Mouse (Mus musculus) midbrain, embryonic 12.5 days (tissue): Measurements from ENCODE around the gene Adad1. TPM values are rescaled to one million over a fixed set of nuclear protein-coding genes. Genes with fewer than 3 reads are reported as not detected.

Experiments used
- ATAC-seq: fragments of 200-750 bp; cut with Nextera tagmentation; 2 replicates; pipeline ENCODE4 v1.8.0; 2017; ENCODE audit warnings: low read depth, moderate TSS enrichment, moderate library complexity; ENCODE audit not compliant: low FRiP score
- H3K27ac ChIP-seq: fragments of 300-500 bp; sonication (generic); replicated peaks from 2 replicates; pipeline ENCODE4 v1.5.1; 2016; ENCODE audit warnings: mild to moderate bottlenecking
- H3K27me3 ChIP-seq: fragments of 300-500 bp; sonication (generic); 2 replicates; pipeline ENCODE4 v1.6.1; 2016; ENCODE audit warnings: mild to moderate bottlenecking
- H3K36me3 ChIP-seq: fragments of 300-500 bp; sonication (generic); 2 replicates; pipeline ENCODE4 v1.6.1; 2016
- H3K4me1 ChIP-seq: fragments of 300-500 bp; sonication (generic); 2 replicates; pipeline ENCODE4 v1.6.1; 2016
- H3K4me2 ChIP-seq: fragments of 300-500 bp; sonication (generic); replicated peaks from 2 replicates; pipeline ENCODE4 v1.6.1; 2016; ENCODE audit warnings: mild to moderate bottlenecking, moderate library complexity
- H3K4me3 ChIP-seq: fragments of 300-500 bp; sonication (generic); 2 replicates; pipeline ENCODE4 v1.5.1; 2016; ENCODE audit warnings: mild to moderate bottlenecking
- H3K9ac ChIP-seq: fragments of 300-500 bp; sonication (generic); replicated peaks from 2 replicates; pipeline ENCODE4 v1.6.1; 2016; ENCODE audit warnings: mild to moderate bottlenecking, moderate library complexity
- H3K9me3 ChIP-seq: fragments of 300-500 bp; sonication (generic); 2 replicates; pipeline ENCODE4 v1.6.1; 2016; ENCODE audit warnings: mild to moderate bottlenecking
- WGBS: fragments of 180-500 bp; shearing (Covaris S2); methylation state at CpG from one replicate; pipeline ENCODE4 v1.1.7; 2016; 5-methylcytosine and 5-hydroxymethylcytosine counted together
- polyA plus RNA-seq: library from polyadenylated mRNA; unstranded; fragments of >200 nt; fragmentation: Nextera tagmentation; extraction: Ambion mirVana; gene quantifications from 2 replicates; pipeline ENCODE4 v1.2.1, GENCODE M21; 2016

Adad1 gene
- polyA plus RNA-seq, result 0.54 and 0.64 TPM in 2 replicates

- Histone ChIP-seq H3K9ac (no peak within 1 kb of the TSS), H3K9me3 (peaks cover 13% of the 10 kb centered on the region), H3K4me3 (peak within 1 kb of the TSS; percentile 17), H3K27me3 (no peaks in the 10 kb centered on the region), H3K4me1 (no peaks in the 10 kb centered on the region), H3K36me3 (no peaks in the 10 kb centered on the region), H3K27ac (no peak within 1 kb of the TSS), H3K4me2 (peak within 1 kb of the TSS; percentile 37)
- ATAC-seq, result no peak
- WGBS, result 58% methylated on average over 26 of the region's 39 CpGs
Measured at GRCm38 (mm10) chr3:37063406-37063805, at the start of gene Adad1. Gene Adad1, plus strand, starts transcription at chr3:37063527.

- no peaks in the 10 kb centered on the region for H3K4me1 ChIP-seq
- no peak overlapping the region for H3K4me2 ChIP-seq
- WGBS, result 81% methylated on average over 2 of the region's 2 CpGs
- no peak overlapping the region for H3K4me3 ChIP-seq
- no peak overlapping the region for H3K27ac ChIP-seq
- no peaks in the 10 kb centered on the region for H3K9me3 ChIP-seq
- H3K27me3 ChIP-seq, result no peaks in the 10 kb centered on the region
- peaks cover 24% of the 10 kb centered on the region; the same call in 1 of the 2 replicates for H3K36me3 ChIP-seq
- no peak for ATAC-seq
- no peak overlapping the region for H3K9ac ChIP-seq
Measured at GRCm38 (mm10) chr3:37037979-37038378, 25.3 kb upstream of the Adad1 start.

- H3K9ac ChIP-seq, result no peak overlapping the region
- H3K4me2 ChIP-seq, result no peak overlapping the region
- no peaks in the 10 kb centered on the region for H3K27me3 ChIP-seq
- no peak overlapping the region for H3K27ac ChIP-seq
- H3K4me3 ChIP-seq, result no peak overlapping the region
- no peaks in the 10 kb centered on the region for H3K9me3 ChIP-seq
- peaks cover 24% of the 10 kb centered on the region; the same call in 1 of the 2 replicates for H3K36me3 ChIP-seq
- H3K4me1 ChIP-seq, result no peaks in the 10 kb centered on the region
- no peak for ATAC-seq
Measured at GRCm38 (mm10) chr3:37039811-37040210, 23.5 kb upstream of the Adad1 start.

DNA sequence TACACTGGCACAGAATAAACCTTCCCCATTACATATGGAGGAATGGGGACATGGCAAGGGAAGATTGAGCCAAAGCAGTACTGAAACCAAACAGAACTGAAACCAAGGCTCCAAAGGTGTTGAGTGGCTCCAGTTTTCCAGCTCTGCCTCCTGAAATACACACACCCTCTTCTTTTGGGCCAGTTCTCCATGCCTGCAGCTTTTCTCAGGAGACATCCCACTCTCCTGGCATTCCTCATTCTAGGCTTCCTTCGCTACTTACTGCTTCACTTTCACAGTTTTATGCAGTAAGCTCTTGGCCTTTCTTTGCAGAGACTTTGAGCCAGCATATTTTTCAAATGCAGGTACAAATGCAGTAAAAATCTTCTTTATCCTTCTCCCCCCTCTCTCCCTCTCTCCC is 11.8 kb upstream of the Adad1 start:
- Histone ChIP-seq H3K9ac (no peak overlapping the region), H3K36me3 (peaks cover 13% of the 10 kb centered on the region), H3K27me3 (no peaks in the 10 kb centered on the region), H3K4me2 (no peak overlapping the region), H3K4me1 (no peaks in the 10 kb centered on the region), H3K27ac (no peak overlapping the region), H3K4me3 (no peak overlapping the region), H3K9me3 (no peaks in the 10 kb centered on the region)
- ATAC-seq, result no peak
- WGBS, result 96% methylated on average over 1 of the region's 1 CpGs

- Histone ChIP-seq H3K4me1 (no peaks in the 10 kb centered on the region), H3K4me3 (no peak overlapping the region), H3K36me3 (no peaks in the 10 kb centered on the region), H3K9ac (no peak overlapping the region), H3K9me3 (peaks cover 3% of the 10 kb centered on the region; the same call in 1 of the 2 replicates), H3K27me3 (no peaks in the 10 kb centered on the region), H3K27ac (no peak overlapping the region), H3K4me2 (no peak overlapping the region)
- no peak for ATAC-seq
Measured at GRCm38 (mm10) chr3:37073211-37073610, 9.9 kb downstream of the Adad1 start.

DNA sequence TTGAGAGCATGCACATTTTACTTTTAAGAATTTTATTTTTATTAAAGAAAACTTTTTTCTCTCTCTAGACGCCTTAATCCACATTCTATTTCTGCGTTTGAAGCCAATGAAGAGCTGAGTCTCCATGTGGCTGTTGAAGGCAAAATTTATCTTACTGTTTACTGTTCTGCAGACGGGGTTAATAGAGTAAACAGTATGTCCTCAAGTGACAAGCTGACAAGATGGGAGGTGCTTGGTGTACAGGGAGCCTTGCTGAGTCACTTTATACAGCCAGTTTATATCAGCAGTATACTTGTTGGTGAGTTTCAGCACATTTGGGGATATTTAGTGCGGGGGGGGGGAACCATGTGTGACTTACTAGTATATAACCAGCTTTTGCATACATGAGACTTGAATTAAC is 21.5 kb downstream of the Adad1 start:
- H3K4me3 ChIP-seq, result no peak overlapping the region
- no peak overlapping the region for H3K9ac ChIP-seq
- no peak for ATAC-seq
- H3K27ac ChIP-seq, result no peak overlapping the region
- H3K4me2 ChIP-seq, result no peak overlapping the region
- H3K36me3 ChIP-seq, result no peaks in the 10 kb centered on the region
- no peaks in the 10 kb centered on the region for H3K4me1 ChIP-seq
- WGBS, result 86% methylated on average over 4 of the region's 4 CpGs
- no peaks in the 10 kb centered on the region for H3K9me3 ChIP-seq
- no peaks in the 10 kb centered on the region for H3K27me3 ChIP-seq

GRCm38 (mm10) chr3:37090721-37091120 is 27.4 kb downstream of the Adad1 start:
- no peak overlapping the region for H3K4me3 ChIP-seq
- no peaks in the 10 kb centered on the region for H3K9me3 ChIP-seq
- H3K36me3 ChIP-seq, result no peaks in the 10 kb centered on the region
- H3K4me2 ChIP-seq, result no peak overlapping the region
- H3K27me3 ChIP-seq, result no peaks in the 10 kb centered on the region
- no peaks in the 10 kb centered on the region for H3K4me1 ChIP-seq
- no peak for ATAC-seq
- no peak overlapping the region for H3K9ac ChIP-seq
- H3K27ac ChIP-seq, result no peak overlapping the region

- no peak within 1 kb of the TSS for H3K4me3 ChIP-seq
- no peaks in the 10 kb centered on the region for H3K9me3 ChIP-seq
- no peak within 1 kb of the TSS for H3K9ac ChIP-seq
- no peaks in the 10 kb centered on the region for H3K36me3 ChIP-seq
- no peak for ATAC-seq
- no peak within 1 kb of the TSS for H3K27ac ChIP-seq
- 92% methylated on average over 4 of the region's 4 CpGs for WGBS
- no peak within 1 kb of the TSS for H3K4me2 ChIP-seq
- H3K27me3 ChIP-seq, result no peaks in the 10 kb centered on the region
- no peaks in the 10 kb centered on the region for H3K4me1 ChIP-seq
Measured at GRCm38 (mm10) chr3:37125655-37126054, 62.3 kb downstream of the Adad1 start, which contains the start of gene Il2. Gene Il2, minus strand, starts transcription at chr3:37125959.

GRCm38 (mm10) chr3:37126162-37126561 is 62.8 kb downstream of the Adad1 start:
- no peak overlapping the region for H3K9ac ChIP-seq
- no peaks in the 10 kb centered on the region for H3K36me3 ChIP-seq
- no peak overlapping the region for H3K4me3 ChIP-seq
- H3K4me1 ChIP-seq, result no peaks in the 10 kb centered on the region
- 85% methylated on average over 4 of the region's 4 CpGs for WGBS
- H3K9me3 ChIP-seq, result no peaks in the 10 kb centered on the region
- ATAC-seq, result no peak
- H3K4me2 ChIP-seq, result no peak overlapping the region
- no peak overlapping the region for H3K27ac ChIP-seq
- H3K27me3 ChIP-seq, result no peaks in the 10 kb centered on the region

DNA sequence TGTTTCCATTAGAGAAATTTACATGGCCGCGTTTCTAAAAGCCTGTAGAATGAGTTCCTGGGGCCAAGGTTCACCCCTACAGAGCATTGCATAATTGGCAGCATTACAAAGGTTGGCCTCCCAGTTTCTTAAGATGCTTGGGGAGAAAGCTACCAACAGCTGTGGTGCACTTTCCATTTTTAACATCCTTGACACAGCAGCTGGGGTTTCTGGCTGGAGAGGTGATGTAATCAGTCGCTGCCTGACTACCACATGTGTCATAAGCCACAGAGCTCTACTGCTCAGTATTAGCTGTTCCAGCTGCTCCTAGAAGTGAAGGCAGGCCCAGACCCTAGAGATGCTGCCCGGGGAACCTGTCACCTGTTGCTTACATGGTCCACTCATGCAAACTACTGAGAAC is 64.9 kb downstream of the Adad1 start:
- H3K9ac ChIP-seq, result no peak overlapping the region
- 66% methylated on average over 4 of the region's 4 CpGs for WGBS
- H3K4me3 ChIP-seq, result no peak overlapping the region
- H3K27ac ChIP-seq, result no peak overlapping the region
- H3K4me1 ChIP-seq, result no peaks in the 10 kb centered on the region
- H3K27me3 ChIP-seq, result no peaks in the 10 kb centered on the region
- no peaks in the 10 kb centered on the region for H3K36me3 ChIP-seq
- H3K9me3 ChIP-seq, result no peaks in the 10 kb centered on the region
- no peak for ATAC-seq
- no peak overlapping the region for H3K4me2 ChIP-seq

DNA sequence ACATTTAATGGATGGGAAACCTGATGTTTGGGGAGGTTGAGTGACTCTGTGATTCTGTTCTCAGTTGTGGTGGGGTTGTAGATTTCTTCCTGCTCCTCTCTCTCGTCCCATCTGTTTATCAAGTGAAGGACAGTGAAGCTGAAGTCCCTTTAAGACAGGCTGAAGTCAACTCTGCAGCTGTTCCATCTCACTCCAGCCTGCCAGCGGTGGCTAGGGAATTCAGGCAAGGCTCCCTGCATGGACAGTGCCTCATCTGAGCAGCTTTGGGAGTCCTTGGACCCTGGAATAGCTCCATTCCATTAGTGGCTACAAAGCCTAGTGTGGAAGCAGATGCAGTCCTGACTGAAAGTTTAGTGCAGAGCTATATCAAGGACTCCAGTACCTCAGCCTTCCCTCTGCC is 65.7 kb downstream of the Adad1 start:
- Histone ChIP-seq H3K36me3 (no peaks in the 10 kb centered on the region), H3K4me1 (no peaks in the 10 kb centered on the region), H3K4me2 (no peak overlapping the region), H3K9ac (no peak overlapping the region), H3K9me3 (no peaks in the 10 kb centered on the region), H3K27me3 (no peaks in the 10 kb centered on the region), H3K27ac (no peak overlapping the region), H3K4me3 (no peak overlapping the region)
- WGBS, result 79% methylated on average over 2 of the region's 2 CpGs
- ATAC-seq, result no peak

DNA sequence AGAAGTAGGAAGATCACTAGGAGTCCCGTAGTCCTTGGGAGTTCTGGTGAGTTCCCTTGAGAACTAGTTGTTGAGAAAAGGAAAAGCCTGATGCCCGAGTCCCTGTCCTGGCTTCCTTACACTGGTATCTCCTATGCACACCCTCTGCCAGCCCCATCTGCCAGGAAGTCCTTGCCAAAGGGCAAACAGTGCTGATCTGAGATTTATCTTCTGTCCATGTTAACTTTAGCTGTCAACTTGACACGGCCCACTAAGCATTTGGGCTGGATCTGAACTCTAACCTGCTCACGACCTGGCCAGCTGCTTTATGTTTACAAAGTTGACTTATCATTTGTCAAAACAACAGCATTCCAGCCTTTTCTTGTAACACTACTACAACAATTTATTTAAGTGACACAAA is 73.9 kb downstream of the Adad1 start:
- no peak overlapping the region for H3K4me3 ChIP-seq
- H3K4me1 ChIP-seq, result no peaks in the 10 kb centered on the region
- no peak for ATAC-seq
- H3K4me2 ChIP-seq, result no peak overlapping the region
- 80% methylated on average over 4 of the region's 4 CpGs for WGBS
- H3K27ac ChIP-seq, result no peak overlapping the region
- H3K9ac ChIP-seq, result no peak overlapping the region
- H3K36me3 ChIP-seq, result no peaks in the 10 kb centered on the region
- H3K9me3 ChIP-seq, result no peaks in the 10 kb centered on the region
- no peaks in the 10 kb centered on the region for H3K27me3 ChIP-seq

GRCm38 (mm10) chr3:37139192-37139591 is 75.9 kb downstream of the Adad1 start:
- no peaks in the 10 kb centered on the region for H3K36me3 ChIP-seq
- no peaks in the 10 kb centered on the region for H3K4me1 ChIP-seq
- ATAC-seq, result no peak
- H3K27ac ChIP-seq, result no peak overlapping the region
- no peak overlapping the region for H3K9ac ChIP-seq
- no peak overlapping the region for H3K4me2 ChIP-seq
- 82% methylated on average over 3 of the region's 3 CpGs for WGBS
- no peak overlapping the region for H3K4me3 ChIP-seq
- no peaks in the 10 kb centered on the region for H3K27me3 ChIP-seq
- H3K9me3 ChIP-seq, result no peaks in the 10 kb centered on the region
